Mouse (Mus musculus): ENCODE measurements around the gene Otx1. TPM values are rescaled to one million over a fixed set of nuclear protein-coding genes. Genes with fewer than 3 reads are reported as not detected.

Otx1 gene
- total RNA-seq, 2 experiments from 2014 or later: 0.09 TPM; not detected in 1

DNA sequence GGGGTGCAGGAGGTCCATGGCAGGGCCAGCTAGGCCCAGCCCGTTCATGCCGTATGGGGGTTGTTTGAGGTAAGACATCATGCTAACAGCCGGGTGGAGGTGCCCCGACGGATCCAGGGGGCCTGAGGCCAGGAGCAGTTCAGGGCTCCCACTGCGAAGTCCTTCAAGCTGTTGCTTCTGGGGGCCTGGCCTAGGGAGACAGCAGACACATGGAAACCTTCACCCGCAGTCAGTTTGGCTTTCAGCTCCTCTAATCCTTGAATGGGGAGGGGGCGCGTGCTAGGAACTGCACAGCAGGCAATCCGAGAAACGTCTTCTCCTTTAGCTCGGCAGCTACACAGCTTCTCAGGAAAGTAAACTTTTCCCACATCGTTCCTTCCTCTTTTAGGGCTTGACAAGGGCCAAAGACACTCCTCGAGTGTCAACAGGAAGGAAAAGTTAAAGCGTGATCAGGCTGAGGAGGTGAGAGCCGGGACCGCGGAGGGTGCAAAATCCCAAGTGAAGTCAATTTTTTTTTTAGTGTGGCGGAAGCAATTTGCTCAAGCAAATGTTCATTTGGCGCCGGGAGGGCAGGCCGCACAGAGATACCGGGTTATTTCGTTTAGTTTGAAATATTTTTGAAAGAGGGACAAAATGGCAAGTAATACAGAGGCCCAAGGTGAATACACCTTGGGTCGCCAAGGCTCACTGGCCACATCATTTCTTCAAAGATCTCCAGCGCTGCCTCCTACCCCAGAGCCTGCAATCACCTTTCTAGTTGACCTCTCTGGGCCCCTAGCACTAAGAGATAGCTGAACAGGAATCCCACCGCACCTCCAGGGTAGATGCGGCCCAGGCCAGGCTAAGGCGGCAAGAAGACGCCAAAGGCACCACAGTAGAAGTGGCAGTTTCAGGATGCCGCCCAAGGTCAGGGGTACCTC is 3.0 kb downstream of the Otx1 start:
- peak; percentile 15 for DNase-seq

DNA sequence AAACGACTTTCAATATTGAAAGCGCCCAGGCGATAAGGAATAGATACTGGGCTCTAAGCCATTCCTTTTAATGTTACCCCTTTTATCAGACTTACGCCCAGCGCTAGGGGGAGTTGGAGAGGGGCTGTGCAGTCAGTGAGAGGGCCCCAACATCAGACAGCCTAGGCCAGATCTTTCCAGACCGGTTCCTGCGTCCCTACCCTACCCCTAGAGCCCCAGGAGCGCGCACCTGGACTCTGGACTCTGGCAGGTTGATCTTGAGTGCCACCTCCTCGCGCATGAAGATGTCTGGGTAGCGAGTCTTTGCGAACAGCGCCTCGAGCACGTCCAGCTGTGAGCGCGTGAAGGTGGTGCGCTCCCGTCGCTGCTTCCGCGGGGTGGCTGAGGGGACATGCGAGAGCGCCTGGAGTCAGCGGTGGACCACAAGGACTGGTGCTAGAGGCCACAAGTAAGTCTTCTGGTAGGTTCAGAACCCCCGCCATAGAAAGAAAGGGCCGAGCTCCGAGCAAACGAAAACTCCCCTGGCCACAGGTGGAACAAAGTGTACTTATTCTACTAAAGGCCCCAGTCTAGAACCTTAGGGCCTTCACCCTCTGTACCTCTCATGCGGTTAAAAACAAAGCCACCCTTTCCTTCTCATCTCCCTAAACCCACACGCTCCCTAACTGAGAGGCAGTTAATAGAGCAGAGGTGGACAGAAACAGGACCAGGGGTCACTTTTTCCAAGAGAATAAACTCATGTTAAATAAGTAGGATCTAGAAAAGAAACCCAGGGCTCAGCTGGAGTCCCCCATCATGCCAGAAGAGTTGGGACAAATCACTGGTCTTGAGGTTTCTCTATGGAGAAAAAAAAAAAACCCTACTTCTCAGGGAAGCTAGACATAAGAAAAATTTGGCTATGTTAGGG is 4.3 kb downstream of the Otx1 start:
- peak; percentile 4 for DNase-seq

DNA sequence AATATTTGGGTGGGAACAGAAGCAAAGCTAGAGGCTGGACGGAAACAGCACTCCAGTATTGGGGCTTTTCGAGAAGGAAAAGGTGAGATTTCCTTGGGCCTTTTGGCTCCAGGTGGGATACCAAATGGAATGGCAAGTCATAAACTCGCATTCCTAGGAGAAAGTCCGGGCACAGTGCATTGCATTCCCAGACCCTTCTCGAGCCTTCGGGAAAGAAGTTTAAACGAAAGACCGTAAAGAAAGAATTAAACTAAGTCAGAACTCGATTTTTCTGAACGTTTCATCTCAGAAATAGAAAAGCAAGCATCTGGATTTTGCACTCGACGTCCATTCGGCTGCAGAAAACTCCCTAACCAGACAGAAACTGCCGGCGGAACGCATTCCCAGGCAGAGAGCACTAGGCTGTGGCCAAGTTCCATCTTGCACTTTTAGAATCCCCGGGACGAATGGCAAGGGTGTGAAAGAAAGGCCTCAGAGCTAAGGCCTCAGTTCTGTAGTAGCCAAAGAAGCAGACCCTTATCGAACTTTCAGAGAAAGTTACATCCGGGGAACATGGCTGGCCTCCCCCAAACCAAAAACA is 5.0 kb downstream of the Otx1 start:
- peak; percentile 9 for DNase-seq

DNA sequence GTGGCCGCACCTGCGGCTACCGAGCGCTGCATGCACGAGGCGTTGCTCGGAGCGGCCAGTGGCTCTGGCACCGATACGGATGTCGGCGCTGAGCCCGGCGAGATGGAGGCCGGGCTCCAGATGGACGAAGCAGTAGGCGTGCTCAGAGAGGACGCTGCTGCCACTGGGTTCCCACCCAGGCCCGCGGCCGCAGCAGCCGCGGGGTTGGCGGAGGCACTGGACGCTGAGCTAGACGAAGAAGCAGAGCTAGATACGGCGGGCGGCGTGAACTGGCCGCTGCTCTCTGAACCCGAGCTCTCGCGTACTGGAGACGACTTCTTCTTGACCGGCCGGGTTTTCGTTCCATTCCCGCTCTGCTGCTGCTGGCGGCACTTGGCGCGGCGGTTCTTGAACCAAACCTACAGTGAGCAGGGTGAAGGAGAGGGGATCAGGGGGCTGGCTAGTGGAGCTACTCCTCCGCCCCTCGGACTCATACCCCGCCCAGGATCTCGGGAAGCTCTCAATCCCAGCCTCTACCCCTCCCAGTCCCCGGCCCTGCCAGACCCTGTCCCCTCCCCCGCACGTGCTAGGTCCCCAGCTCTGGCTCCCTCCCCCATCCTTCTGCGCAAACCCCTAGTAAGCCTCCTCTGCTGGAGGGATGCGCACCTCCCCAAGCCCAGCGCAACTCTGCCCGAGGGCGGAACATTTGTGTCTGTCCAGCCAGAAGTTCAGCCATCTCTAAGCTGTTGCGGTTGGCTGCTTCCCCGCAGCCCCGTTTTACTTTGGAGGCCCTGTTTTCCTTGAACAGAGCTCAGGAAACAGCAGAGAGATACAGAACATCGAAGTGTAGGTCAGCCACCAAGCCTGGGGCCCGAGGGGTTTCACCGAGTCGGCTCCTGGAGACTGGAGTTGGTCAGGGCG is 5.8 kb downstream of the Otx1 start:
- DNase-seq: peak; percentile 46

DNA sequence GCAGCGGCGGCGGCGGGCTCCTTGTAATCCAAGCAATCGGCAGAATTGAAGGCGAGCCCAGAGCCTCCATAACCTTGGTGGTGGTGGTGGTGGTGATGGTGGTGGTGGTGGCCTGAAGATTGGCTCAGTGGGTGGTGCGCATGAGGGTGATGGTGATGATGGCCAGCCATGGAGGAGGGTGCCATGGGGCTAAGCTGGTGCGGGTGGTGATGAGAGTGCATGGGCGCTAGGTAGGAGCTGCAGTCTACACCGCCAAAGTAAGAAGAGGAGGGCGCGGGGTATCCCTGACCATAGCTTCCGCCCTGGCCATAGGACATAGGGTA is 6.4 kb downstream of the Otx1 start:
- DNase-seq: no peak

DNA sequence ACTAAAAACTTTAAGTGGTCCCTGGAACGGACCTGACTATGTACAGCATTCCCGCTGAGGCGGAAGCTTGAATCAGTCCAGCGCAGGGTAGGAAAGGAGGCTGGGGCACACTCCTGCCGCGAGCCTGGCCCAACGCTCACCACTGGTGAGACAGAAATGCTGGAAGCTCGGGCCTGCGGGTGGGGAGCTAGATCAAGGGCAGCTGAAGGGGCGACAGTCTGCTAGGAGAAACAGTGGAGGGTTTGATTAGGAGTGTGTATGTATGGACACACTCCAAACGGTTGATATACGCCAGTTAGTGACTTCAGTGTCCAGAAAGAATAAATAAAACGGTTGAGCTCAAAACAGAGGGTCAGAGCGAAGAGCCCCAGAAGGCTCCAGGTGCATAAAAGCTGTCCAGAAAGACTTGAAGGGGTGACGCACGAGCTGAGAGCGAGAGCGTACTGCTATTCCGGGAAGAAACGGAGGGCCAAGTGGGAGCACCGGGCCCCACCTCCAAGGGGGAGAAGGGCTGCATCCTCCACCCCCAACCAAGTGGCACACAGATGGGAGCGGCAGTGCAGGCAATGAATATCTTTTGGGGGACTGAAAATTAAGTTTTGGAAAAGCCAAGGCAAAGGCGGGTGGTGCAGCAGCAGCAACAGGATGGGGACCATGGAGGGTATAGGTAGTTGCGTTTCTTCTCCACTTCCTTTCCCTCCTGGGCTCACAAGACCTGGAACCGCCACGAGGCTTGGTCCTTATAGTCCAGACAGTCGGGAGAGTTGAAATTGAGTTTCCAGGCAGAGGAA is 7.0 kb downstream of the Otx1 start:
- DNase-seq: peak; percentile 5

DNA sequence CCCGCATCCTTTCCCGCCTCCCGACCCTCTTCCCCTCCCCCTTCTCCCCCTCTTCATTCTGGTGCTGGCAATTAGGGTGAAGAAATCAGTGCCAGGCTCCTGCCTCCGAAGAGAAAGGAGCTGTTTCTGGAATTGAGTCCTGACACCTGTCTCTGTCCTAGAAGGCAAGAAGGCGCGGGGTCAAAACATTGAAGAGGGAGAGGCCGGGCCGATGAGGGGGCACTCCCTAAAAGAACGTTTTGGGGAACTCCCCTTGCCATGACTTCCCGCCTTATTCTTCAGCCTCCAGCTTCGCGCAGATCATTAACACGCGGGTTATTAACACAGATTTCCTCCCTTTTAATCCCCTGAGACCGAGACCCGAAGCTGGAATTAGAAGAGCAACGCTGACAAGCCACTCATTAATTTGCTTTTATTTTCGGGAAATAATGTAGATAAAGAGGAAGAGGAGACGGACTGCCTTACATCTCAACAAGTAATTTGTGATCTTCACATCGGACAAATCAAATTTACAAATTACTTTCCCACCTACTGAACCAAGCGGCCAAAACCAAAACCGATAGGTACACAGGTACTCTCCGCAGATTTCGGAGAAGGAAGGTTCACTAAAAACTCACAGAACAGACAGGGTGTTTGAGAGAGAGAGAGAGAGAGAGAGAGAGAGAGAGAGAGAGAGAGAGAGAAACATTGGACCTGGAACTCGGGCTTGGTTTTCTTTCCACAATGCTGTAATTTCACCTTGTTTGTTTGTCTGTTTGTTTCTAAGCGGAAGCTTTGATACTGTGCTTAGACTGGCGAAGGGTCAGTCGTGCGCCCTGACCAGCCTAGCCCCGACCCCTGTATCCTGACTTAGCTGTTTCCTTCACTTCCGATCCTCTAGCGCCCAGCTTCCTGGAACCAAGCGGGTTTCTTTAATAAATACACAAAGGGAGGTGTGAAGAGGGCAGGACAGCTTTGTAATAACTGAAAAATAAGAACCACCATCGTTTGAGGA is 8.0 kb downstream of the Otx1 start:
- DNase-seq: peak; percentile 10

DNA sequence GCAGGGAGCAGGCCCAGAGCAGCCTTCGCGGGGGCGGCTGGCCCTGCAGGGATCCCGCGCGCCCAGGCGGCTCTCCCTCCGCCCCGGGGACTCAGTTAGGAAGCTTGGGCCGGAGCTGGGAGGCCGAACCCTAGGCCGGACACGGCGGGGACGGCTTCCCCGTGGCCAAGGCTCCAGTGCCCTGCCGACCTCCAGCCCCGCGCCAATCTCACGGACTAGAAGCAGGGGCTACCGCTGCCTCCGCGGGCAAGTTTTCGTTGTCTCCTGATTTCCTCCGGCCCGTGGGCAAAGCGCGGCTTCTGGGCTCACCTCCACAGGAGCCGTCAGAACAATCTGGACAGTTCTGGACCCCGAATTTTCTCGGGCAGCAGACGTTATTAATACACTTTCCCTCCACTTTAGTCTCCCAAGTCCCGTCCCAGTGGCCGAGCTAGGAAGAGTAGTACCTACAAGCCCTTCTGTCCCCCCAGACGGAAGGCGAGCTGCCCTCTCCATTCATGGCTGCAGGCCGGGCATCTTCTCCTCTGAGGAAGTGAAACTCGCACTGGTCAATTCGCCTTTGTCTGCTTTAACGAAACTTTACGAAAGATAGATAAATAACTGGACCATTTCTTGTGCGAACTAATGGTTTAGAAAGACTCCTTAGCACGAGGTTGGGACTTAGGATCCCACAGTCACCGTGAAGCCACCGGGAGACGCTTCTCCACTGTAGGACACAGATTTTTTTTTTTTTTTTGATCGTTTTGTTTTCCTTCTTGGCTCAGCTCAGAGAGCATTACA is 8.9 kb downstream of the Otx1 start:
- DNase-seq: peak; percentile 35

DNA sequence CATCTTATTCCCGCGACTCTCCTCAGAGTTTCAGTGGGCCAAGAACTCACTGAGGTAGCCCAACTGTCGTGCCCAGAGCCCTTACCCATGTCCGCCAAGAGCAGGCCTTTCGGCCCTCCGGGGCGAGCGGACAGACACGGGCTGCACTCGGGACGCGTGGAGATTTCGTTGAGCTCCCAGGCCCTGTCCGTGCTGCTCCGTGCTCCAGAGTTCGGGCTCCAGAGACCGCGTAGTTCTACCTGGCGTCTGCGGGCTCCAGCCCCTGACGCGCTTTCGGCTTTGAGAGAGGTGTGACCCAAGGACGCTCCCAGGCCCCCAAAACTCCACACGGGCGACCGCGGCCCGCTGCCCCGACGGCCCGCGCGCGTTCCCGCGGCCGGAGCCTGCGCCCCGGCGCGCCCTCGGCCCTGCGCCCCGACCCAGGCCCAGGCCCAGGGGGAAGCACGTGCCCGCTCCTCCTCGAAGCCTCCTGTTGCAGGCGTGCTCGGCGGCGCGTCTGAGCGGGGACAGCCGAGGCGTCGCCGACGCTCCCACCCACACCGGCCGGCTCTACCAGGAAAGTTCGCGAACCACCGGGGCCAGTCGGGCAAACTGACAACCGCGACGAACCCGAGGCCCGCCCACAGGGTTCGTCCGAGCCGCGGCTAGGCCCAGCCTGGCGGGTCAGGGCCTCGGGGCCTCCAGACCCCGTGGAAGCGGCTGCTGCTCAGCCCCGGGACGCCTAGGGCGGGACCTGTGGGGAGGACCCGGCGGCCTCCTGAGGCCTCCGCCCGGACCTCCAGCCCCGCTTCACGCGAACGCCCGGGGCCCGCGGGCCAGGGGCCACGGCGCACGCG is 9.7 kb downstream of the Otx1 start:
- peak; percentile 13 for DNase-seq

DNA sequence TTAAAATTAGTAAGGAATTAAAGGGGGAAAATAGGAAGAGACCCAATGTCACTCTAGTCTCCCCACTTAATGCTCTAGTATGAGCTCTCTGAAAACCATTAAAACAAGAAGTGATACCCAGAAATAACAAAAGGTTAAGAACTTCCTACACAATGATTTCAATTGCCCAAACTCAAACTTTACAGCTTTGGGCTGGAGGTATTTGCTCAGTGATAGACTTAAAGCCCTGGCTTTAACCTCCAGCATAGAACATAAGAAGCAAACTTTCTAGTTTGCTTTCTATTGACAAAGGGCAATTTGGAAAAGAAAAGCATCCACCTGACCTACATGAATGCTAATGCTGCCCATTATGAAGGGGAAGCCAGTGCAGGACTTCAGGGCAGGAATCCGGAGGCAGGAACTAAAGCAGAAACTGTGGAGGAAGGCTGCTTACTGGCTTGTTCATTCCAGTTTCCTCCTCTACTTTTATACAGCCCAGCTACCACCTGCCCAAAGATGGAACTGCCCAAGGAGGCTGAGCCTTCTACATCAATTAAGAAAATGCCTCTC is 14.2 kb downstream of the Otx1 start:
- DNase-seq: no peak

DNA sequence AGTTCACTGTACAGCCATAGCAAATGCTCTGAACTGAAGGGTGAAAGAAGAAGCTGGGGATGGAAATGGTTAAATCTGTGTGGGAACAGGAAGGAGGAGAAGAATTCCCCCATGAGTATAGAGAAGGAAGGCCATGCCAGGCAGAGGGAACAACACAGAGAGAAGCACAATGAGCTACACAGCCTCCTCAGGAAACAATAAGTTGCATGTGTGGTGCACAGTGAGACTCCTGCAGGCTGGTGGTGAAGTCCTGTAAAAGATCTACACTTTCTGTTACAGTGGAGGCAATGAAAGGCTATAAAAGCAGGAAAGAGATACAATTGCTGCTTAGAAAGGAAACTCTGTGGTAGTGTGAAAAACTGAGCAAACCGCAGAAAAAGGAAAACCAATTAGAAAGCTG is 17.6 kb downstream of the Otx1 start:
- DNase-seq: no peak

DNA sequence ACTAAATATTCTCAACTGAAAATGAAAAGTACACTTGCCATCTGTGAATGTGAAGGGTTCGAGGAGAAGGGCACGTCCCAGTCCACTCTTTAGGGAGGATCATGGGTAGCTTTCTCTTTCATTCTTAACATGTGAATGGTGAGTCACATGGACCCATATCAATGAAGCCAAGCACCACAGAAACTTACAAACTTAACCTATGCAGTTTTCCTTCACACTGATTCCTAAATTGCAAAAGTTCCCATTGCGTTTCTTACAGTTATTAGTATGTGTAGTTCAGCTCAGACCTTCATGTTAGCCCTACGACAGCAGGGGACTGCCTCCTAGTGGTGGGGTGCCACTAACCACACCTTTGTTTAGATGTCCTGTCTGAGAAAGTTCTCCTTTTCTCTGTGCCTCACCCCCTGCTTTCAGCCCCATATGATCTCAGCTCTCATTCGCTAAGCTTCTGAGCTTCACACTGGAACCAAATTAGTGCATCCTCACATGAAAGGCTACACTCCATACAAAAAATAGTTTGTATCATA is 28.6 kb downstream of the Otx1 start:
- DNase-seq: no peak

DNA sequence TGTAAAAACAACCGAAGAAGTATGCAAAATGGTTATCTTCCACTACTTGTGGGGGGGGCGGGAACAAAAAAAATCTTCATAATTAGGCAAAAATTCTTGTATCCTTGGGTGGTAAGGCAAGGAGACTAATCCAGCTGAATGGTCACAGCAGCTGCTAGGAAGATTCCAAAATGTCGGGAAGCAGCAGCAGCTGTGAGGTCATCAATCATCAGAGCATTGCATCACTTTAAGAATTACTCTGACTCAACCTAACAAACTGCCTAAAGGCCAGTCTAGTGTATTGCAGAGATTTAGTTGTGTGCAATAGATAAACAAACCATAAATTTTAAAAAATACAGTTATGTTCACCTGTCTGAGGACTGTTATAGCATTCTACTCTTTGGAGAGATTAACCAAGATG is 29.1 kb downstream of the Otx1 start:
- DNase-seq: no peak

DNA sequence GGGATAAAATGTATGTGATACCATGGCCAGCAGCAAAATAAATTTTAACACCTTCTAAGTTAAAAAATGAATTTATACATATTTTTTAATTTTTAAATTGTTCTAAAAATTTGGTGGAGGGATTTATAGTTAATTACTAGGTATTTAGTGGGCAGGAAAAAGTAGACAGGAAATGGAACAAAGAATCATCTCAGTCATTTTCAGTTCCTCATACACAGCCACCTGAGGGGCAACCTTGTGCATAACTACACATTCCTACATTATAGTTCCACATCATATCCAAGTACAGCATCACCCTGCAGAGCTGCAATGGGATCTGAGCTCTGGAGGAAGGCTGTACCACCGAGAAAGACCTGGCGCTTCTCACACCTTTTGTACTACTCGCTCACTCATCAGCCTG is 33.8 kb downstream of the Otx1 start:
- DNase-seq: no peak

DNA sequence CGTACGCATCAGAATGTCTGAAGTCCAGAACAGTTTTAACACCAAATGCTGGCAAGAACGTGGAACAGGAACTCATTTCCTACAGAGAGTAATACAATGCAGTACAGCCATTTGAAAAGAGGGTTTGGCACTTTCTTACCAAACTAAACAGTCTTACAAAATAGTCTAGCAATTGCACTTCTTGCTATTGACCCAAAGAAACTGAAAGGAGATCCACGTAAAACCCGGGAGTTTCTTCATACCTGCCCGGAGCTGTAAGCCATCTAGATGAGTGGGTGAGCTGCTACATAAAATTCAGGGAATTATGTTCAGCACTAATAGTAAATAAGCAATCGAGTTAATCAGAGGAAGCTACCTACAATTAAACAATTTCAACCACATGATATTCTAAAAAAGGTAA is 47.5 kb downstream of the Otx1 start:
- DNase-seq: no peak

DNA sequence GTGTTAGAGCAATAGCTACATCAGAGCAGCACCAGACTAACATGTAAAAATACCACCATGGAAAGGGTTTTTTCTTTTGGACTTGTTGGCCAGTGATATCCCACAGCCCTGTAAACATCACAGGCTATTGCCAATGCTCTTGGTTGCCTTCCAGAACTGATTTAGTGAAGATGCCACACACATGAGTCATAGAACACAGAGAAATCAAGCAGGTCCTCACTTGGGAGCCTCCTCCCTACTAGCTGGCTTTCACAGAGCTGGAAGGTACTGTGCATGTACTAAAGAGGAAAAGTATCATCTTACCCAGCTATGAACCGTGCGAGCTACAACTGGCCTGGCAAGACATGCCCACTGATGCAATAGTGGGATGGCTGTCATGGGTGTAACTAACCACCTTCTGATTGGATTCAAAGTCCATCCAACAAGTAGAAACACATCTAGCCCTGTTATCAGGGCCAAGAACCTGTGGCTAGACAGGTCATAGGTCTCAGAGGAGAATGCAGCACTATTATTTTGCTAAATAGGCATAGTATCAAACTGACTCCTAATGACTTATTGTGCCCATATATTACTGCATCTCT is 51.0 kb downstream of the Otx1 start:
- no peak for DNase-seq

DNA sequence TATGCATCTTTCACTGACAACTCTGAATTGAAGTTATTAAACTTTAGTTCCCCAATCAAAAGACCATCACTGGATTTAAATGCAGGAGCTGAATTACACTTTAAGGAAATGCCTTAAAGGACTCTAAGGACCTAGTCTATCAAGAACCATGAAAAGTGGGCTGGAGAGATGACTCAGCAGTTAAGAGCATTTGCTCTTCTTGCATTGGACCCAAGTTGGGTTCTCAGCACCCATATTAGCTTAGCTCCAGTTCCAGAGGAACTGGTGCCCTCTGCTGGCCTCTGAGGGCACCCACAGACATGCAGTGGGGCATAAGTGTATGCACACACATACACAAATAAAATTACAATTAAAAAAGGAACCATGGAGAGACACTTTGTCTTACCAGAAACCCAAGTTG is 52.6 kb downstream of the Otx1 start:
- no peak for DNase-seq

Data from adrenal gland, postnatal 10 days (tissue).